ENCODE assay signal across 10 mouse cellular contexts in the genomic region with DNA sequence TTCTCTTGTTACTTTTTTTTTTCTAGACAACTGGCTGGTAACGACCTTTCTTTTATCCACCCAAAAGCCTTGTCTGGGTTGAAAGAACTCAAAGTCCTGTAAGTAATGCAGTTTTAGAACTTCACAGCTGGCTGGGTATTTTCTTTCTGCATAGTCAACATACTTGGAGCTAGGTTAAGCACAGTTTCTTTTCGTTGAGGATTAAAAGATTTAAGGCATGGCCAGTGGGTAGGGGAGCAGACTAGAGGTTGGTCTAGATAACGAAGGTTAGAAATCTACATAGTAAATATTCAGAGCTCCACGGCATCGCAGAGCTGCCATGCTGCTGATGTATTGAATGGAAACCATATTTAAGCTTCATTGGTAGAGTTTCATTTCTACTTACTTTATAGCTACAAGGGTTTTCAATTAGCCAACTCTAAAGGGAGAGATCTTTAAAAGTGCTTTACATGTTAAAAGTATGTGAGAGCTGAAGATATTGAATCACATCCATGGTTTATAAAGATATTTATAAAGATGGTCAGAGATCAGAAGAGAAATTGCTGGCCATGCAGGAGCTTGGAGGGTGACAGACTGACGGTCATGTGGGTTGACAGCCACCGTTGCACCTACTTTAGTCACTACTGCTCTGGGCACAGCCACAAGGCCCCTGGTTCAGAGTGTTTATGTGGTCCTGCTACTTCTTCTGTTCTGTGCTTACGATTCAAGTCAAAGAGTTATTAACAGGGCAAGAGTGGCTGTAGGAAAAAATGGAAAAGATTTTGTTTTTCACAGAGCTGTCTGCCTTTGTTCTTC. TPM values are rescaled to one million over a fixed set of nuclear protein-coding genes. Genes with fewer than 3 reads are reported as not detected.
DNase-seq lines count a peak whose midpoint lies in the region; ATAC-seq lines count a peak whose summit lies in the region.
"Had no signal": no experiment of that assay in that cellular context is flagged by ENCODE, and none has a peak within 500 bp of the region (broad histone marks: within the 10 kb centered on the region; RNA-seq: fewer than 3 reads in every experiment).

No protein-coding gene starts in this region.

- no peaks in the 10 kb centered on the region for H3K36me3 ChIP-seq in heart, embryonic 14.5 days (ENCODE audit: control insufficient read depth, insufficient read depth, low read length)
- H3K36me3 ChIP-seq in midbrain, embryonic 12.5 days = no peaks in the 10 kb centered on the region
- no peaks in the 10 kb centered on the region for H3K36me3 ChIP-seq in midbrain, embryonic 16.5 days (ENCODE audit: control insufficient read depth, insufficient read depth, low read length)
- no peaks in the 10 kb centered on the region for H3K36me3 ChIP-seq in intestine, embryonic 16.5 days (ENCODE audit: control insufficient read depth, insufficient read depth, low read length)
- no peaks in the 10 kb centered on the region for H3K36me3 ChIP-seq in stomach, embryonic 15.5 days

- H3K4me2 ChIP-seq in heart, embryonic 14.5 days (ENCODE audit: low read length) = peak overlapping the region; percentile 30
- H3K4me2 ChIP-seq in midbrain, embryonic 12.5 days (replicated peaks) = no peak overlapping the region
- no peak overlapping the region for H3K4me2 ChIP-seq in midbrain, embryonic 16.5 days (ENCODE audit: low read length)
- no peak overlapping the region for H3K4me2 ChIP-seq in intestine, embryonic 16.5 days (ENCODE audit: low read depth, low read length)
- no peak overlapping the region for H3K4me2 ChIP-seq in stomach, embryonic 15.5 days

- 0 out of 2 replicates have a peak overlapping the region, but pooled peaks have one; percentile 17 for H3K9ac ChIP-seq in heart, embryonic 14.5 days (ENCODE audit: low read length)
- H3K9ac ChIP-seq in midbrain, embryonic 12.5 days (replicated peaks) = no peak overlapping the region
- H3K9ac ChIP-seq in midbrain, embryonic 16.5 days (ENCODE audit: low read depth, low read length) = no peak overlapping the region
- H3K9ac ChIP-seq in intestine, embryonic 16.5 days (ENCODE audit: low read depth, low read length) = 0 out of 2 replicates have a peak overlapping the region, but pooled peaks have one; percentile 8
- H3K9ac ChIP-seq in stomach, embryonic 15.5 days = no peak overlapping the region
- H3K9ac ChIP-seq: limb, embryonic 13.5 days had no signal

- WGBS in heart, embryonic 14.5 days = 52% methylated on average over 8 of the region's 8 CpGs
- 35% methylated on average over 8 of the region's 8 CpGs for WGBS in midbrain, embryonic 12.5 days
- WGBS in midbrain, embryonic 16.5 days = 24% methylated on average over 8 of the region's 8 CpGs
- WGBS in intestine, embryonic 16.5 days = 30% methylated on average over 8 of the region's 8 CpGs
- 42% methylated on average over 8 of the region's 8 CpGs for WGBS in stomach, embryonic 15.5 days

- H3K27ac ChIP-seq in heart, embryonic 14.5 days (replicated peaks in 1 of 2; ENCODE audit: control insufficient read depth in 1 of 2, insufficient read depth in 1 of 2, low read depth in 2 of 2, low read length in 2 of 2) = peak overlapping the region in 1 of 2 experiments; percentile 50; a peak in 3 of 4 replicates
- 0 out of 2 replicates have a peak overlapping the region, but pooled peaks have one; percentile 3 for H3K27ac ChIP-seq in midbrain, embryonic 12.5 days (replicated peaks)
- H3K27ac ChIP-seq in midbrain, embryonic 16.5 days (ENCODE audit: low read length) = no peak overlapping the region
- peak overlapping the region; percentile 79 for H3K27ac ChIP-seq in intestine, embryonic 16.5 days (ENCODE audit: low read length)
- peak overlapping the region; percentile 86 for H3K27ac ChIP-seq in stomach, embryonic 15.5 days
- H3K27ac ChIP-seq: limb, embryonic 13.5 days had no signal

- no peaks in the 10 kb centered on the region for H3K27me3 ChIP-seq in heart, embryonic 14.5 days (ENCODE audit: control insufficient read depth, insufficient read depth, low read length)
- H3K27me3 ChIP-seq in midbrain, embryonic 12.5 days = no peaks in the 10 kb centered on the region
- H3K27me3 ChIP-seq in midbrain, embryonic 16.5 days (ENCODE audit: control insufficient read depth, insufficient read depth, low read depth, low read length) = no peaks in the 10 kb centered on the region
- H3K27me3 ChIP-seq in intestine, embryonic 16.5 days (replicated peaks; ENCODE audit: control insufficient read depth, insufficient read depth, low read length) = no peaks in the 10 kb centered on the region
- H3K27me3 ChIP-seq in stomach, embryonic 15.5 days (replicated peaks) = no peaks in the 10 kb centered on the region
- H3K27me3 ChIP-seq: limb, embryonic 13.5 days had no signal

- no peaks in the 10 kb centered on the region for H3K9me3 ChIP-seq in heart, embryonic 14.5 days (ENCODE audit: control insufficient read depth, low read length)
- H3K9me3 ChIP-seq in midbrain, embryonic 12.5 days = no peaks in the 10 kb centered on the region
- H3K9me3 ChIP-seq in midbrain, embryonic 16.5 days (replicated peaks; ENCODE audit: control insufficient read depth, low read length, poor library complexity, severe bottlenecking) = no peaks in the 10 kb centered on the region
- no peaks in the 10 kb centered on the region for H3K9me3 ChIP-seq in intestine, embryonic 16.5 days (ENCODE audit: control insufficient read depth, low read length)
- H3K9me3 ChIP-seq in stomach, embryonic 15.5 days = no peaks in the 10 kb centered on the region
- H3K9me3 ChIP-seq: limb, embryonic 13.5 days had no signal

- H3K4me3 ChIP-seq in heart, embryonic 14.5 days (ENCODE audit: control insufficient read depth in 1 of 2, insufficient read depth in 1 of 2, low read depth in 1 of 2, low read length in 2 of 2) = no peak overlapping the region
- H3K4me3 ChIP-seq in midbrain, embryonic 12.5 days = no peak overlapping the region
- H3K4me3 ChIP-seq in midbrain, embryonic 16.5 days (ENCODE audit: low read depth, low read length) = no peak overlapping the region
- no peak overlapping the region for H3K4me3 ChIP-seq in intestine, embryonic 16.5 days (ENCODE audit: low read length)
- no peak overlapping the region for H3K4me3 ChIP-seq in stomach, embryonic 15.5 days (replicated peaks)
- H3K4me3 ChIP-seq: limb, embryonic 13.5 days had no signal

- no peak for ATAC-seq in heart, embryonic 14.5 days (ENCODE audit: insufficient number of reproducible peaks, insufficient read depth, low FRiP score, low read depth)
- no peak for ATAC-seq in midbrain, embryonic 12.5 days (ENCODE audit: low FRiP score, low read depth)
- no peak for ATAC-seq in midbrain, embryonic 16.5 days
- no peak for ATAC-seq in intestine, embryonic 16.5 days
- ATAC-seq in stomach, embryonic 15.5 days (ENCODE audit: insufficient read depth, low FRiP score, low read depth) = no peak

- H3K4me1 ChIP-seq in heart, embryonic 14.5 days (ENCODE audit: control insufficient read depth in 2 of 2, insufficient read depth in 2 of 2, low read length in 2 of 2) = peaks cover 23 to 54% of the 10 kb centered on the region in 2 experiments
- peaks cover 27% of the 10 kb centered on the region for H3K4me1 ChIP-seq in midbrain, embryonic 12.5 days
- H3K4me1 ChIP-seq in midbrain, embryonic 16.5 days (ENCODE audit: control insufficient read depth, insufficient read depth, low read length) = peaks cover 5% of the 10 kb centered on the region; the same call in 1 of the 2 replicates
- H3K4me1 ChIP-seq in intestine, embryonic 16.5 days (ENCODE audit: control insufficient read depth, insufficient read depth, low read length) = peaks cover 49% of the 10 kb centered on the region
- peaks cover 32% of the 10 kb centered on the region for H3K4me1 ChIP-seq in stomach, embryonic 15.5 days

- DNase-seq in heart, adult 18-20 months = no peak
- DNase-seq in frontal cortex, postnatal 10 days (ENCODE audit: low spot score in 2 of 2) = no peak
- no peak for DNase-seq in lung, postnatal 25 days (ENCODE audit: low spot score)
- DNase-seq: heart, postnatal 4 days had no signal

RNA-seq across cellular contexts. Expression of a gene that starts 27.7 kb away (rescaled TPM):
- 25.4 and 27.8 TPM in 2 replicates for polyA plus RNA-seq in heart, embryonic 14.5 days (2014; fragmentation: Nextera tagmentation; extraction: Ambion mirVana)
- total RNA-seq in heart, adult 18-20 months (2021) = 1 to 10 TPM; 3.8 to 4.1 TPM
- 55.8 and 61.8 TPM in 2 replicates for polyA plus RNA-seq in midbrain, embryonic 12.5 days (2016; fragmentation: Nextera tagmentation; extraction: Ambion mirVana)
- polyA plus RNA-seq in midbrain, embryonic 16.5 days (2015; fragmentation: Nextera tagmentation; extraction: Ambion mirVana) = 28.7 and 29.0 TPM in 2 replicates
- polyA plus RNA-seq in intestine, embryonic 16.5 days (2015; fragmentation: Nextera tagmentation; extraction: Ambion mirVana) = 34.5 and 40.0 TPM in 2 replicates
- polyA plus RNA-seq in stomach, embryonic 15.5 days (2015; fragmentation: Nextera tagmentation; extraction: Ambion mirVana) = 47.4 and 47.6 TPM in 2 replicates

Comparison
In these comparisons a context has a peak if more than half of its experiments do, and no peak if none do; other contexts are left out.
1. H3K9ac ChIP-seq: peak in heart, embryonic 14.5 days (single experiment) and intestine, embryonic 16.5 days (single experiment); none in midbrain, embryonic 12.5 days (single experiment), midbrain, embryonic 16.5 days (single experiment) and stomach, embryonic 15.5 days (single experiment).